Mouse (Mus musculus): ENCODE measurements around the gene Reep3.

- TF ChIP-seq POLR2A (IDR thresholded peaks at IDR 0.05; ENCODE audit: control insufficient read depth, extremely low read depth, insufficient read depth, low read length, poor library complexity) (no peak), CTCF (IDR thresholded peaks at IDR 0.05; ENCODE audit: borderline replicate concordance, control insufficient read depth, extremely low read depth, insufficient read depth, low read length, poor library complexity) (no peak)
These were observed 14.5 kb upstream of the Reep3 start for GRCm38 (mm10) chr10:67111044-67111798.
